Mouse (Mus musculus) forebrain, embryonic 10.5 days (tissue): ENCODE results near the gene Fgfr2. TPM values are rescaled to one million over a fixed set of nuclear protein-coding genes. Genes with fewer than 3 reads are reported as not detected.
"Not testable (repeated sequence)": the region's sequence is repeated elsewhere in the genome, so short reads cannot be mapped to it uniquely, and the experiment has no call there.

Experiments used
- DNase-seq: peaks from one replicate; pipeline ENCODE4 v3.0.0-alpha.2; 2017; ENCODE audit warnings: low spot score; ENCODE audit errors: extremely low spot score
- H3K27ac ChIP-seq: fragments of 300-500 bp; sonication (generic); 2 replicates; pipeline ENCODE4 v1.5.1; 2016; ENCODE audit warnings: mild to moderate bottlenecking
- H3K27me3 ChIP-seq: fragments of 300-500 bp; sonication (generic); 2 replicates; pipeline ENCODE4 v1.6.1; 2016; ENCODE audit warnings: mild to moderate bottlenecking; ENCODE audit not compliant: poor library complexity, severe bottlenecking
- H3K36me3 ChIP-seq: fragments of 300-500 bp; sonication (generic); replicated peaks from 2 replicates; pipeline ENCODE4 v1.6.1; 2016; ENCODE audit warnings: mild to moderate bottlenecking, moderate library complexity
- H3K4me1 ChIP-seq: fragments of 300-500 bp; sonication (generic); 2 replicates; pipeline ENCODE4 v1.6.1; 2016
- H3K4me3 ChIP-seq: fragments of 300-500 bp; sonication (generic); 2 replicates; pipeline ENCODE4 v1.5.1; 2016; ENCODE audit warnings: mild to moderate bottlenecking, moderate library complexity
- H3K9me3 ChIP-seq: fragments of 300-500 bp; sonication (generic); 2 replicates; pipeline ENCODE4 v1.6.1; 2016; ENCODE audit warnings: mild to moderate bottlenecking, moderate library complexity
- WGBS: fragments of 180-500 bp; shearing (Covaris S2); methylation state at CpG from one replicate; pipeline ENCODE4 v1.1.7; 2016; 5-methylcytosine and 5-hydroxymethylcytosine counted together
- polyA plus RNA-seq: library from polyadenylated mRNA; unstranded; fragments of >200 nt; fragmentation: Nextera tagmentation; extraction: Ambion mirVana; gene quantifications from 2 replicates; pipeline ENCODE4 v1.2.1, GENCODE M21; 2016

The Fgfr2 gene
- polyA plus RNA-seq, 1 experiment from 2014 or later: 55.7 TPM

DNA sequence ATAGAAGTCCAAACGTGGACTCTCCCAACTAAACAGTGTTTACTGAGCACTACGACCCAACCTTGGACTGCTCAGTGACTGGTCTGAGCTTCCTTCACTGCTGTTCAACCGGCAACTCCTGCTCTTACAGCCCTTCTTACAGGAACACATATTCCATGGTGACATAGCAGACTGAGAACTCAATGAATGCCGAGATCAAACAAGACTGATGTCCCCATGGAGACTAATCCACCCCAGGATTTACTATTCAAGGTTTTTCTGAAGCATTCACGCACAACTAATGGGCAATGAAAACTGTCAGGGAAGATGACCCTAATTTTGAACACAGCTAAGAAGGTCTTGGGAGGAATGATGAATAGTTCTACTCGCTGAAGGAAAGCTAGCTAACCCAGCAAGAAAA is 2650.5 kb downstream of the Fgfr2 start:
- Histone ChIP-seq H3K36me3 (peaks cover 2% of the 10 kb centered on the region; the same call in 1 of the 2 replicates), H3K4me3 (no peak overlapping the region), H3K9me3 (no peaks in the 10 kb centered on the region), H3K27me3 (no peaks in the 10 kb centered on the region), H3K27ac (peak overlapping the region; percentile 80; the same call in 1 of the 2 replicates), H3K4me1 (peaks cover 76% of the 10 kb centered on the region)
- 29% methylated on average over 6 of the region's 6 CpGs for WGBS
- DNase-seq: peak; percentile 47

DNA sequence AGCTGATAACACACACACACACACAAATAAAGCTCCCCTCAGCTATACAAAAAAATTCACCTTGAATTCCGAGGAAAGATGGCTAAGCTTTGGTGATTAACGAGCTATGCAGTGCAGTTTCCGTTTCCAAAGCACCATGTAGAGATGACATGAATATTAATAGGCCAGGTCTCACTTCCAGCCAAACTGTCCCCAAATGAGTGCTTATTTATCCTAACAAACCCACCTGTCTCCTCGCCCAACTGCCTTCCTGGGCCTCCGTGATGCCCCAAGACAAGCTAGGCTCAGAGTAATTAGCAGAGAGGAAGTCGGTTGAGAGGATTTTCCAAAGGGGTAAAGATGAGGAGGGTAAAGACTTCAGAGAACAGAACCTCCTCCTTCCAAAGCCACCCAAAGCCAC is 2652.1 kb downstream of the Fgfr2 start:
- H3K27me3 ChIP-seq: no peaks in the 10 kb centered on the region
- H3K9me3 ChIP-seq: no peaks in the 10 kb centered on the region
- peak overlapping the region; percentile 74 for H3K27ac ChIP-seq
- DNase-seq: no peak
- H3K4me3 ChIP-seq: no peak overlapping the region
- WGBS: 26% methylated on average over 6 of the region's 6 CpGs
- H3K4me1 ChIP-seq: peaks cover 73% of the 10 kb centered on the region
- peaks cover 7% of the 10 kb centered on the region; the same call in 1 of the 2 replicates for H3K36me3 ChIP-seq

DNA sequence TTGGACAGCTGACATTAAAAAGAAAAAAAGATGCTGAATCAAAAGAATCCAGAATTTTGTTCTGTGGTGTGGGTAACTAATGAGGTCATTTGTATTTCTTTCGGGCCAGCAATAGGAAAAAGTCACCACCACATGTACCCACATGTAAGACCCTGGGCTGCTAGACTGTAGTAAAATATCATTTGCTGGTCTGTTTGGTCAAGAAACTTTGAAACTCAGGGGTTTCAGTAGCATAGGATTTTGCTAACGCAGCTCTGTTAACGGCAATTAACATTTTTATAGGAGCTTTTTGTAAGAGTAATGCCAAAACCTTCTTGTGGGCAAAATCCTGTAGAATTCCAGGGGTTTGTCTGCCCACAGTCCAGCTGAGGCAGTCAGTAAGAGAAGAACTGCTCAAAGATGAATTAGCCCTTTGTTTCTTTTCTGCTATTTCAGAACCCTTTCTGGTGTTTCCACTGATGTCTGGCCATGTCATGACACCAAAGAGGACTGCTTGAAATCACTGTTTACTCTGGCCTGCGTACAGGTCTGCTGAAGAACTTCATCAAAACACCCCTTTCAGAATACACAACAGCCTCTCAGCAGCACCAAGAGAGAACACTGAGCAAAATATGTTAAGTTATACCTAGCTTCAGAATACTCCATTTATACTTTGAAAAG is 2667.4 kb downstream of the Fgfr2 start:
- H3K27ac ChIP-seq: no peak overlapping the region
- H3K36me3 ChIP-seq: peaks cover 54% of the 10 kb centered on the region

DNA sequence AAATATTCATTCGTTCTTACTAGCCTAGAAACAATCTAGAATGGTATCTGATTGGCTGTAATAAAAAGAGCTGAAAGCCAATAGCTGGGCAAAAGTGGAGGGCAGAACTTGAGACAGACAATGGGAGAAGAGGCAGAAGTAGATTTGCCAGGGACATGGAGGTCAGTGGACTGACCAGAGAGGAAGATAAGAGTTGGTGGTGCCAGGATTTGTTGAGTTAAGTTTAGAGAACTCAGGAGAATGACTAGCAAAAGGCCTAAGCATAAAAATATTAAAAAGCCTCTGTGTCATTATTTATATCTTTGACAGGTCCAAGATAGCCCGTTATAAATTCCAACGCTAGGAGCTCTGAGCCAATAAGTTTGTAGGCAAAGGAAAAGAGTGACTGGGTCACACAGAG is 2668.9 kb downstream of the Fgfr2 start:
- peaks cover 6% of the 10 kb centered on the region for H3K4me1 ChIP-seq
- H3K27me3 ChIP-seq: no peaks in the 10 kb centered on the region
- WGBS: 97% methylated on average over 3 of the region's 3 CpGs
- DNase-seq: no peak
- no peak overlapping the region for H3K4me3 ChIP-seq
- no peak overlapping the region for H3K27ac ChIP-seq
- H3K9me3 ChIP-seq: no peaks in the 10 kb centered on the region
- peaks cover 53% of the 10 kb centered on the region for H3K36me3 ChIP-seq

More for the DNA sequence above, 2667.4 kb downstream of the Fgfr2 start:
- H3K27me3 ChIP-seq: no peaks in the 10 kb centered on the region
- H3K9me3 ChIP-seq: no peaks in the 10 kb centered on the region
- H3K4me1 ChIP-seq: peaks cover 6% of the 10 kb centered on the region
- H3K4me3 ChIP-seq: no peak overlapping the region
- WGBS: 73% methylated on average over 4 of the region's 4 CpGs
- DNase-seq: no peak

DNA sequence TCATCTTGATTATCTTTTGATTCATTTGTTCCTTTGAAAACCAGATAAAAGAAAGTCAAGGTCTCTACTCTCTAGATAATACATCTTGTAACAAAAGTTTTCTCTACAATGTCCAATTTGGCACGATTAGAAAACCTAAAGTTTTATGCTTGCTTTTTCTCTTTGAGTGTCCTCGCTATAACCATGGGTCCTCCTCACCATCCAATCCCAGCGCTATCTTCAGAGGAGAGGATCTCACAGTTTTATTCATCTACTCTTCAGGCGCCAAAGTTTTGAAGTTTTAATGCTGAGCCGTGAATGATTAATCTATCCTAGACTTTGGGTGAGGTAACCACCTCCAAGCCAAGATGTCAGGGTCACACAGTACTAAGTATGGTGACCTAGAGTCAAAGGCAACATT is 2687.4 kb downstream of the Fgfr2 start:
- DNase-seq: no peak
- H3K4me1 ChIP-seq: no peaks in the 10 kb centered on the region
- no peak overlapping the region for H3K4me3 ChIP-seq
- peaks cover 7% of the 10 kb centered on the region; the same call in 1 of the 2 replicates for H3K36me3 ChIP-seq
- H3K27me3 ChIP-seq: no peaks in the 10 kb centered on the region
- no peak overlapping the region for H3K27ac ChIP-seq
- no peaks in the 10 kb centered on the region; the same call in 1 of the 2 replicates for H3K9me3 ChIP-seq
- WGBS: 93% methylated on average over 5 of the region's 5 CpGs

DNA sequence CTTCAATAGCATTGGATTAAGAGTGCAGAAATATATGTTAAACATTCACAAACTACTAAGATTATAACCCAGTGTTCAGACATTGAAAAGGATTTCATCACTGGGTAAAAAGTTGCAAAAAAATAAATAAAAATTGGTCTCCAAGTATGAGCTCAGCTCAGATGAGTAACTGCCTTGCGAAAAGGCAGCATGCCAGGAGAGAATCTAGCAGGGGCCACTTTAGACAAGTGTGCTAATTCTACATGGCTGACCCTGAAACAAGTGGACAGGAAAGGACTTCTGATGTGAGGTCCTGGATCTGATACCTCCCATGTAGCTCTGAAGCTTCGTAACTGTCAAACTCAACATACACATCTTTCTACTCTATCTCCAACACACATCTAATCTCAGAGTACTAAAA is 2691.0 kb downstream of the Fgfr2 start:
- Histone ChIP-seq H3K4me3 (no peak overlapping the region), H3K36me3 (0 out of 2 replicates have a peak, but pooled peaks cover 5% of the 10 kb centered on the region), H3K4me1 (peaks cover 4% of the 10 kb centered on the region), H3K27me3 (no peaks in the 10 kb centered on the region), H3K27ac (no peak overlapping the region), H3K9me3 (no peaks in the 10 kb centered on the region; the same call in 1 of the 2 replicates)
- DNase-seq: no peak
- 94% methylated on average over 2 of the region's 2 CpGs for WGBS

DNA sequence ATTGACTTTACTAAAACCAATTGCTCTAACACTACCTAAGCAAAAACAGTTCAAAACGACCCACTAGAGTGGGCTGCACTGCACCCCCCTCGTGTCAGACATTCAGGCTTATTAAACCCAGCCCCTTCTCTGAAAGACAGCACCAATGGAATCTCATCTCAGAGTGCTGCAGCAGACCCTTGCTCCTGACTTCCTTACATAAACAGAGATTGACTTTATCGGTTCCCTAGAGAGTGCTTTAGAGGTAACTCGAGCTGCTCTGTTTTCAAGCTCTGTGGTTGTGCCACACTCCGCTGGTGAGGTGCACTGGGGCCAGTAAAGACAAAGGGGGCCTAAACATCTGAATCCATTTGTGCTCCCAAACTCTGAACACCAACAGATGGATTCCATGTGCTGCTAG is 2696.6 kb downstream of the Fgfr2 start:
- DNase-seq: peak; percentile 24
- H3K36me3 ChIP-seq: no peaks in the 10 kb centered on the region
- H3K27ac ChIP-seq: peak overlapping the region; percentile 51
- 5% methylated on average over 5 of the region's 5 CpGs for WGBS
- H3K4me3 ChIP-seq: no peak overlapping the region
- H3K4me1 ChIP-seq: peaks cover 12% of the 10 kb centered on the region
- H3K27me3 ChIP-seq: peaks cover 11% of the 10 kb centered on the region
- H3K9me3 ChIP-seq: no peaks in the 10 kb centered on the region

DNA sequence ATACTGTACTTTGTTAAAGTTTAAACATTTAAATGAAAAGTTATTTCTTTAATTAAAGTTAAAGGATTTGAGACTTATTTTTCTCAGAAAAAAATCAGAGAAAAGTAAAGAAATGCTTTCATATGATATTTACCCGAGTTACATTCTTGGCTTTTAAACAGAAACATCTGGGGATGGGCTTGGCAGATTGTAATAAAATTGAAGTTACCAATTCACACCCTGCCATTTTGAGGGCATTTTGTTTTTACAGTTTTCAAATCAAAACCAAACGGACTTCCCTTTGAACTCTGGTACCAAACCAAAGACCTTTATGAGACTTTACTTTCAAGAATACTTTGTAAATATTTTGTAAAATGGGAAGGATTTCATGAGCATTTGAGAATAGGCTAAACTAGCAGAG is 2697.2 kb downstream of the Fgfr2 start:
- peaks cover 14% of the 10 kb centered on the region for H3K27me3 ChIP-seq
- no peak overlapping the region for H3K27ac ChIP-seq
- no peaks in the 10 kb centered on the region for H3K36me3 ChIP-seq
- no peaks in the 10 kb centered on the region for H3K9me3 ChIP-seq
- WGBS: 67% methylated on average over 2 of the region's 2 CpGs
- H3K4me3 ChIP-seq: no peak overlapping the region
- H3K4me1 ChIP-seq: peaks cover 12% of the 10 kb centered on the region
- DNase-seq: no peak

DNA sequence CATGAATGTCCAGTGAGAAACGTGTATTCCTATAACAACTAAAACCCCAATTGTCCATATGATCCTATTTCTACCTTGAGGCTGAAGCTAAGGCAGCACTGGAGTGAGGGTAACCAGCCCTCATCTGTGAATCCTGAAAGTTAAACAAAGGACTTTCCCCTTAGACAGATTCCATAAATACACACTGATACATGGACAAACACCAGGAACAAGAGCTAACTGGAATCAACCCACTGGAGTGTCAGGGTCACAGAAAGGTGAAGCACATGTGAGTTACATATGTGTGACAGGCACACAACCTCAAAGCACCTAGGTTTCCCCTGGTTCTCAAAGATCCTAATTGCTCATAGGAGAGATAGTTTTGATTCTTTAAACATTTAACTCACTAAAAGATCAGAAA is 2703.2 kb downstream of the Fgfr2 start:
- H3K36me3 ChIP-seq: no peaks in the 10 kb centered on the region
- H3K4me3 ChIP-seq: no peak overlapping the region
- DNase-seq: no peak
- WGBS: 74% methylated on average over 1 of the region's 1 CpGs
- peaks cover 21% of the 10 kb centered on the region for H3K27me3 ChIP-seq
- H3K9me3 ChIP-seq: no peaks in the 10 kb centered on the region
- H3K4me1 ChIP-seq: peaks cover 7% of the 10 kb centered on the region; the same call in 1 of the 2 replicates
- H3K27ac ChIP-seq: no peak overlapping the region

DNA sequence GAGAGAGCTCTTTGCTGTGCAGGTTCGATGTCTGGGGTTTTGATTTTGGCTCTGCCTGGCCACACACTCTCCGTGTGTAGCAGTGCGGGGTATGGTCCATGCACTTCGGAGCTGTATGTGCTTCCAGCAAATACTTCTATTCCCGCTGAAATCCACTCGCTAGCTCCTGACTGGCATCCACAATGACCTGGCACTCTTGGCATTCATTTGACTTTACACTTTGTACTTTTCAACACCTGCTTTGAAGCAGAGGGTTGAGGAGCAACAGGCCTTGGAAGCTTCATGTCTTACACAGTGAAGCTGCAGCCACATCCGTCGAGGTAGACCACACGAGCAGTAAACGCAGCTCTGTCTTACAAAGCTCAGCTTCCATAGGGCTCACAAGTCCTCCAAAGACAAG is 2715.5 kb downstream of the Fgfr2 start:
- Histone ChIP-seq H3K27ac (no peak overlapping the region), H3K27me3 (no peaks in the 10 kb centered on the region), H3K9me3 (no peaks in the 10 kb centered on the region), H3K4me3 (no peak overlapping the region), H3K4me1 (no peaks in the 10 kb centered on the region), H3K36me3 (no peaks in the 10 kb centered on the region)
- no peak for DNase-seq
- WGBS: 92% methylated on average over 10 of the region's 10 CpGs

DNA sequence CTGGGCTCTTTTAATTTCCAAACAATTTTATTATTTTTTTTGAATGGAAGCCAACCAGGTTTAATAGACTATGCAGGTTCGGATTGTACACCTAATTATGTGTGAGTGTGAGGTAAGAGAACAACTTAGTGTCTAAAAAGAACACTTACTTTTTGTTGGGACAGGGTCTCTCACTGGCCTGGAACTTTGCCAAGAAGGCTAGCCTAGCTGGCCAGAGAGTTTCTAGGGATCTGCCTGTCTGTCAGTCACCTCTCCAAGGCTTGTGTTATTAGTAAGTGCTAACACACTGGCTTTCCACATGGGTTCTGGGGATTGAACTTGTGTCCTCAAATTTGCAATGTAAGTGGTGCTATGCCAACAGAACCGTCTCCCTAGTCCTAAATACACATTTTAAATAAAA is 2719.8 kb downstream of the Fgfr2 start:
- Histone ChIP-seq H3K27me3 (no peaks in the 10 kb centered on the region), H3K4me1 (no peaks in the 10 kb centered on the region), H3K4me3 (no peak overlapping the region), H3K27ac (no peak overlapping the region), H3K9me3 (no peaks in the 10 kb centered on the region), H3K36me3 (peaks cover 13% of the 10 kb centered on the region)
- no peak for DNase-seq
- 91% methylated on average over 2 of the region's 2 CpGs for whole genome bisulfite sequencing

DNA sequence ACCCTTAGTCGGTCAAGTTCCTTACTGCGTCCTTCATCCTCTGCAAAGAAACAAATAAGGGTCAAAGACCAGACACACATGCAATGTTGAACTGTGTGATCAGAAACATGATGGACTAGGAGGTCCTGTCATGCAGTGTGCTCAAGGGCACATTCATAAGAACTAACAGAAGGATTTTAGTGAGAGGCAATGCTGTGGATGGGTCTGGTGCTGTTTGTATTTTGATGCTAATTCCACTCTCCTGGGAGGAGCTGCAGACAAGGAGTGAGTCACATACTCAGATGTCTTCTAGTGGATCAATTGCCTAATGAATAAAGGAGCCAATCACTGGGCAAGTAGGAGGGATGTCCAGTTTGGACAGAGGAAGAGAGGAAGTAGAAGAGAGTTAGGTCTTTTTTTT is 2728.5 kb downstream of the Fgfr2 start:
- Histone ChIP-seq H3K4me3 (no peak overlapping the region), H3K9me3 (no peaks in the 10 kb centered on the region), H3K27ac (no peak overlapping the region), H3K27me3 (no peaks in the 10 kb centered on the region), H3K4me1 (no peaks in the 10 kb centered on the region), H3K36me3 (peaks cover 23% of the 10 kb centered on the region)
- 98% methylated on average over 2 of the region's 2 CpGs for WGBS
- DNase-seq: no peak

DNA sequence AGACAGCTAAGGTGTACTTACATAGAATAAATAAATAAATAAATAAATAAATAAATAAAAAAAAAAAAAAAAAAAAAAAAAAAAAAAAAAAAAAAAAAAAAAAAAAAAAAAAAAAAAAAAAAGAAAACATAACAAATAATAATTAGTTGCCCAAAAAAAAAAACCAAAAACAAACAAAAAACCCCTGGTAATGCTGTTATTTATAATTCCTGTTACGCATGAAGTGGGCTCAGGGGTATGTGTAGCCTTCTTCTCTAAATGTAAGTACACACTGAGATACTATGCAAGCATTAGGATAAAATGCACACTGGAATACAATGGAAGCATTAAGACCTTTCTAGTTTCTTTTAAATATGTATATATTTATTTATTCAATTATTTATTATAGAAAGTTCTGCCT is 2733.1 kb downstream of the Fgfr2 start:
- not testable (repeated sequence) for H3K27me3 ChIP-seq, H3K4me3 ChIP-seq, H3K27ac ChIP-seq, H3K9me3 ChIP-seq, DNase-seq
- Histone ChIP-seq H3K36me3 (peaks cover 33% of the 10 kb centered on the region), H3K4me1 (peaks cover 20% of the 10 kb centered on the region)
- 100% methylated on average over 1 of the region's 1 CpGs for WGBS
